Mouse (Mus musculus) urinary bladder, adult 2 months (tissue): Measurements from ENCODE around the gene Tanc1. TPM values are rescaled to one million over a fixed set of nuclear protein-coding genes. Genes with fewer than 3 reads are reported as not detected.

Experiments
- DNase-seq: peaks from one replicate; pipeline ENCODE4 v3.0.0; 2022; ENCODE audit warnings: low spot score
- polyA plus RNA-seq: library from polyadenylated mRNA; depleted of rRNA; stranded (reverse); fragments of >200 nt; gene quantifications from 2 replicates; pipeline ENCODE4 v1.2.3, GENCODE M21; 2012

Tanc1 gene
- polyA plus RNA-seq, 1 experiment = 25.0 TPM

- DNase-seq = no peak
Observed at GRCm38 (mm10) chr2:59648444-59648843, 36.6 kb downstream of the Tanc1 start.

DNA sequence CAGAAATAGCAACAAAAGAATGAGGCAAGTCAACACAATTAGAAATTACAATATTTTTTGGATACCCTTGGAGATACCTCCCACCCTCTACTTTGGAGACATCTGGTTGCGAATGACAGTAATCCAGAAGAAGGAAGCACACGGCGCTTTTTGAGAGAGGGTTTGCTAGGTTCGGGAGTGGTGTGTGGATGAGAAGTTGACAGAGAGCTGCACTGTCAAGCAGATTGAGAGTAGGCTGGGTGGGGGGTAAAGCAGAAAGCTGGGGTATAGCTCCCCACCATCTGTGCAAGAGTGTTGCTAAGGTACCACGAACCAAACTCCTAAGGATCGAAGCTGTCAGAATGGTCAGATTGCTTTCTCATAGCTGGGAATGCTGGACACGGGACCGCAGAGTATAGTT is 40.0 kb downstream of the Tanc1 start:
- no peak for DNase-seq

DNA sequence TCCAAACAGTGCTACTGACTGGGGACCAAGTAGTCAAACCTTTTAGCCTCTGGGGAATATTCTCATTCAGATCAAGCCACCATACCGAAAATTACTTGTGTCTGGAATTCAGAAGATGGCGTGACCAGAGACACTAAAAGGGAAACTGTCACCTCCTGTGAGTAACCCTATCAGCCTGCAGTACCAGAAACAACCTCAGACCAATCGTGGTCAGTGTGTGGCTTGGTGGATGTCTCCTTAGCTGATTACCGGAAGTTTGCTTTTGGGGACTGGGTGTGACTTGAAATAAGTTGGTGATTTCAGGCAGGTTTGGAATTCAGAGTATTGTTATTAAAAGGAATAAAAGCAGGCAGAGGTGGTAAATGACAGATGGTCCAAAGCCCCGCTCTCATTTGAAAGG is 40.9 kb downstream of the Tanc1 start:
- no peak for DNase-seq

DNA sequence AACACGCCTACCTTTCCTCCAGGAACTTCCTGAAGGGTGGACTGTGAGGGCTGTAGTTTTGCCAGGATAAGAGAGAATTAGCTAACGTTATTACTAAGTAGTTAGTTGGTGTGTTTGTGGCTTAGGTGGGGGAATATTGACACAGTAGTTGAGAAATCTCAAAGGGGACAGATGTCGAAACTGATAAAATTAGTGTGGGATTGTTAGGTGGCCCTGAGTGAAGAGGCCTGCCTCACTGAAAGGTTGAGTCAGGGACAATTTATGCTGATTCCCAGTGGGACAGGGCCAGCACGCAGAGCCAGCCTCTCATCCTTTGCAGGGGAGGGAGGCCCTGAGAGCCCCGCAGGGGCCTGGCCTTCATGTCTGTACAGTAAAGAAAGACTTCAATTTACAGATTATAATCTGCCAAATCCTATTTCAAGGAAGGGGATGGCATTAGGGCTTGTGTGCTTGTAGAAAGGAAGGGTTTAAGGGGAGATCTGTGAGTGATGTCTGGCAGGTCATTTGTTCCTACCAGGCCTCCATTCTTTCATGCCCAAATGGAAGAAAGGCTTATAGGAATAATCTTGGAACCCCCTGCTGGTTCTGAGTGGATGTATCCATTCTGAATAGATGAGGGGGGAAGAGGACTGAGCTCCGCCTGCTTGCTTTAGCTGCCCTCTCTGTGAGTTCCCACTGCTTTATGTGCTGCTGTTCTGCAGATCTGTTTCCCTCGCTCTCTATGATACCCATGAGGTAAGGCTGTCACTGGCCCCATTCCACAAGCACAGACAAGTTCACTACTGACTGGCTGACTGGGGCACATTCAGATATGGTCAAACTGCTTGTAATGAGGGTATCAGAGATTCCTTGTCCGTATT is 41.7 kb downstream of the Tanc1 start:
- no peak for DNase-seq

DNA sequence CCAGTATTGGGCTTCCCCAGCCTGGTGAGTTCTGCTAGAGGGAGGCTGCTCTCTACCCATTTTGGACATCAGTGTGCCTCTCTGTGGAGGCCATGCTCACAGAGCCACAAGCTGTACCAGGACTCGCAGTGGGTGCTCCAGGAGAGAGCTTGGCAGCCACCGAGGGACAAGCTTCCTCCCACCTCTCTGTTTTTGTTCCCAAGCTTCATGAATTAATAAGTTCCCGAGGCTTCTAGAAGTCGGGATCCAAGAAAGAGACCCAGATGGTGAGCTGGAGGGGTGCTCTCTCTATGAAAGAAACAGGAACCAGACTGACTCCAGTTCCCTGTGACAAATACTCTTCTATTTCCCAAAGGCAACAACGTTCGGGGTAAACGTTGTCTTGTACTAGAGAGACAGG is 43.6 kb downstream of the Tanc1 start:
- no peak for DNase-seq

DNA sequence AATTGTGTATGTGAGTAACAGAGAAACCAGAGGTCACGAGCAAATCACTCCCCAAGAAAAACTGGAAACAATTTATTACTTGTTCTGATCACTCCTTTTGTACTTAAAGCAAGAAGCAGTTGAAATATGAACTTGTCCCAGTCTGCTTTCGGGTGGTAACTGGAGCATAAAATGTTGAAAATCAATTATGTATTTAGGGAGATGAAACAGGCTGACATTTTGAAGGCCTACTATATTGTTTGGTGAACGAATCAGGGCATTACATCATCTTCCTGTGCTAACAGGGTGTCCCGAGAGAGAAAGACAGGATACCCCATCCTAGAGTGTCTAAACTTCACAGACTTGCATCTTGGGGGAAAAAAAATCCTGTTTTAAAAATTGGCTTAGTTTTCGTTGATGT is 44.8 kb downstream of the Tanc1 start:
- no peak for DNase-seq

DNA sequence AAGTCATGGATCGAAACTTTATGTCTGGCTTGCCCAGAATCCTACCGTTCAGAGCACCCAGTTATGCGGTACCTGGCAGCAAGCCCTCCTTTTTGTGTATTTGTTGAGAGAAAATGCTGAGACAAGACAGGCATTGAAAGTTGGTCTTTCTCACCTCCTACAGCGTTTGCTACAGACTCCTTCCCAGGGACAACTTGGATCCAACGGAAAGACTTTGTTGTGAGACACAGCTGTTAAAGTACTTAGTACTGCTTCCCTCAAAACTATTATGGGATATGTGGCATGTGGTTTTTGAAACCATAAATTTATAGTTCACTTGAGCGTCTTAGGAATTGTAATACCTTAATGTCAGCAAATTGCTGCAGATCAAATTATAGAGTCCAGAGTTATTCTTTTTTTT is 47.8 kb downstream of the Tanc1 start:
- DNase-seq = no peak

GRCm38 (mm10) chr2:59660891-59661805 is 49.3 kb downstream of the Tanc1 start:
- DNase-seq = no peak

- no peak for DNase-seq
Observed at GRCm38 (mm10) chr2:59664803-59665567, 53.1 kb downstream of the Tanc1 start.

DNA sequence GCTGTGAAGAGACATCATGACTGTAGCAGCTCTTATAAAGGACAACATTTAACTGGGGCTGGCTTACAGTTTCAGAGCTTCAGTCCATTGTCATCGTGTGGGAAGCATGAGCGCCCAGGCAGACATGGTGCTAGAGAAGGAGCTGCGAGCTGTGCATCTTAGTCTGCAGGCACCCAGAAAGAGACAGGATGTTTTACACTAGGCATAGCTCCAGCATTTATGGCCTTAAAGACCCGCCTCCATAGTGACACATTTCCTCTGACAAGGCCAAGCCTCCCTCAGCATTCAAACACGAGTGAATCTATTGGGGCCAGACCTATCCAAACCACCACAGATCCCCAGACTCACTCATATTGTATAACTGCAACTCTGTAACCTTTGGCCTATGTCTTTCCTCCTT is 54.7 kb downstream of the Tanc1 start:
- no peak for DNase-seq

DNA sequence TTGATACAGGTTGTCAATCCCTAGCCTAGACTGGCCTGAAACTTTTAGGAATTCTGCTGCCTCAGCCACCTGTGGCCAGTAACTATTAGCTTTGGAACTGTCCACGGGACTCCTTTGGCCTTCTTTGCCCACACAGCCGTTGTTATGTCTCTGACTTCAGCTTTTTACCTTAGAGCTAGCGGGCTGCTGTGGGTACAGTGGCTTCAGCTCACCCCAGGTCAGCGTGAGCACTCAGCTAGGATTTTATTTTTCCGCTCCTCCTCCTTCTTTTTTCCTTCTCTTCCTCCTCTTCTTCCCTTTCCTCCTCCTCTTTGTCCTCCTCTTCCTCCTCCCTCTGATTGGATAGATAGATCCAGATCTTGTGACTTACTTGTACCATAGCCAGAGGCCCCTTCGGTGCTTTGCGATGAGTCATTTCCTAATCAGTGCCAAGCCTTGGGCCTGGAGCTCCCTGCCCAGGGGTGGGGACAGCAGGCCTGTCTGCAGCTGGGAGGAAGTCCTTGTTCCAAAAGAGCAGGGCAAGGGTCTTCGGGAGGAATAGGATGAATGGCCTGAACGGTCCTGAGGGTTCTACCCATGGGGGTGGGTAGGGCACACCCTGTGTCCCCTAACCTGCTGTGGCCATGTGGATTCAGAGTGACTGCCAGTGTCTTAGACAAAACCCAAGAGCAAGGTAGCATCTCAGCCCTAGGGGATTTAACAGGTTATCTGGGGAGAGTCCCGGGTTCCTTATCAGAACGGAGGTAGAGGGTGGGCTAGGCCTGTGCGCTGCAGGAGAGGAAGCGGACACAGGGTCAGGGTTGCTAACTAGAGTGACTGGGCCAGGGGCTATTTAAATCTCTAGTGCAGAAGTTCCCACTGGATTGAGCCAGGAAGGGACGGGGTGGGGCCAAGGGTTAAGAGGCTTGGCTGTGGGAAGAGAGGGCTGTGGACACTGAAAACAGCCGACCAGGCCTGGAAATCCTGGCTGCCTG is 58.5 kb downstream of the Tanc1 start:
- DNase-seq = peak; percentile 50

GRCm38 (mm10) chr2:59671671-59672070 is 59.8 kb downstream of the Tanc1 start:
- DNase-seq = no peak

GRCm38 (mm10) chr2:59672086-59672485 is 60.2 kb downstream of the Tanc1 start:
- DNase-seq = no peak

DNA sequence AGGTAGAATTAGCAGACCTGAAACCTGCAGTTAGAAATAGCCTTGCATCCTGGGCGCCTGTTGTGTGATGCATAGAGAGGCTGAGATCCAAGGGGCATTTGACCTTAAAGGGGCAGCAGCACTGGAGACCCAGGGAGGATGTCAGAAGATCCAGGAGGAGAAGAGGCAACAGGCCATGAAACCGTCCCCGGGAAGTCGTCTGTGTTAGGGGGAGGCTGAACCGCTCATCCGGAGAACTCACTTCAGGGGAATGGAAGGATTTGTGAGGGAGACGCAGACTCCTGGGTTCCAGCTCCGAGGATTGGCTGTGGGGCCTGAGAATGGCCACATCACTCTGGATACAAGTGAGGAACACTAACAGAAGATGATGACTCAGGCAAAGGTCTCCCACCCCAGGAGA is 60.8 kb downstream of the Tanc1 start:
- no peak for DNase-seq

DNA sequence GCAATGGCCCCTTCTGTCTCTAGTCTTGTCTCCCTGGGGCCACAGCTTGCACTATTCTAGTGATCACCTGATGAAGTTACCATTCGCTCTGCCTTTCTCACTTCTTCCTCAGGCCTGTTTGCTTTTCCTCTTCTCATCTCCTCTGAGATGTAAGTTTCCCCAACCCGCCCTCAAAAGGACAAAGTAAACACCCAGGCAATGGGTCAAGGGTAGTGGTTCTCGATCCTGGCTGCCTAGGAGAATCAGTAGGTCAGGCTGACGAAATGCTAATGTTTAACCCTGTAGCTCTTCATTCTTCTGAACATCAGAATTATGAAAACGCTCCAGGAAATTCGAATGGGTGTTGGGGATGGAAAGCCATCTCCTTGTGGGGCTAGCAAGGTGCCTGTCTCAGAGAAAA is 61.5 kb downstream of the Tanc1 start:
- DNase-seq = no peak

DNA sequence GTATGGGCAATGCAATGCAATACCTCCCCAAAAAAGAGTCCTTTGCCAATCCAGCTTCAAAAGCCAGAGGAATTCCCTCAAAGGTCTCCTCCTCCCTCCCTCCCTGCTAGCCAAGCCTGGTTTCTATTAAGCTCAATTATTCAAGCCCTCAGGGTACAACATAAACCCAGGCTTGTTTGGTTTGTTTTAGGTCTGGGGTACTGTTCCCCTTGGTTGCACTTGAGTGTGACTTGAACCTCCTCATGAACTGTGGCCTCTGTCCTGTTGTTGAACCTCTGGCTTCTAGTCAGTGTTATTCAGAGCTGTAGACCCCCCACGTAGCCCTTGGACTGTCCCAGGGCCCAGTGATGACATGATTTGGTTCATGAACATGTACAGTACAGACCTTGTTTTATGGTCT is 62.0 kb downstream of the Tanc1 start:
- DNase-seq = no peak

- DNase-seq = no peak
Observed at GRCm38 (mm10) chr2:59675270-59675995, 63.6 kb downstream of the Tanc1 start.

DNA sequence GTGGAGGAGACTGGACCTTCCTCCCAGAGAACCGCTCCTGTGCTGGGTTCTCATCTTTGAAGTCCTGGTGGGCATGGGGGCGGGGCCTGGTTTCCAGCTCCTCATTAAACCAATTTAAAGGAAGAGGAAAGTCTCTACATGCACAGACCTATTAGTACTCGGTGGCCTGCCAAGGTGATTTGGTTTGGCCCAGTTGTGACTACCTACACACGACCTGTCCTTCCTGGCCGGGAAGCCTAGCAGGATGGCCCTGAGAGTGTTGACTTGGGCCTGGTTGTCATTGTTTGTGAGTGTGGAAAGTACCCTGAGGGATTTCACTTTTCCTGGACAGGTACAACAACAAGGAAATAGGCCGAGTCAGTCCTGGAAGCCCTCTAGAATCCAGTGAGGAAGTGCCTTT is 64.2 kb downstream of the Tanc1 start:
- no peak for DNase-seq

DNA sequence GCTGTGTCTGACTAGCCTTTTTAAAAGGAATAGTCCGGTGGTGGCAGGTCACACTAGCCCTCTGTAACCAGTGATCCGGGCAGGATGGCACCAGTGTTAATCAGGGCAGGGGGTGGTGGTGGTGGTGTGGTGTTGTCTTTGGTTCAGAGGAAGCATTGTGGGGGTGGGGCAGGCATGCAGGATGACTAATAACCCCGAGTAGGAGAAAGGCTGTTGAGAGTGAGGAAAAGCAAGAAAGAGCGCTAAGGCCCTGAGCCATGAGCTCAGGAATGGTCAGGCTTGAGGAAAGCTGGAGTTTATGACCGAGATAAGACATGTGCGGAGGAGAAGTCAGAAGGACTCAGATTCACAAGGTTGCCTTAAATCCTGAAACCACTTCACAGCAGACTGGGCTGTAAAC is 64.6 kb downstream of the Tanc1 start:
- DNase-seq = no peak

- DNase-seq = no peak
Observed at GRCm38 (mm10) chr2:59679424-59680020, 67.7 kb downstream of the Tanc1 start.
